Mouse (Mus musculus): ENCODE measurements at regions not wholly inside any gene's neighbourhood (a gene's known extent, or its start where the extent isn't known, plus 50 kb on each side); places are given as distances from the start of the nearest gene placed in this dataset.
A peak's percentile ranks its signal among the peaks of the same experiment; 100 is the strongest.

DNA sequence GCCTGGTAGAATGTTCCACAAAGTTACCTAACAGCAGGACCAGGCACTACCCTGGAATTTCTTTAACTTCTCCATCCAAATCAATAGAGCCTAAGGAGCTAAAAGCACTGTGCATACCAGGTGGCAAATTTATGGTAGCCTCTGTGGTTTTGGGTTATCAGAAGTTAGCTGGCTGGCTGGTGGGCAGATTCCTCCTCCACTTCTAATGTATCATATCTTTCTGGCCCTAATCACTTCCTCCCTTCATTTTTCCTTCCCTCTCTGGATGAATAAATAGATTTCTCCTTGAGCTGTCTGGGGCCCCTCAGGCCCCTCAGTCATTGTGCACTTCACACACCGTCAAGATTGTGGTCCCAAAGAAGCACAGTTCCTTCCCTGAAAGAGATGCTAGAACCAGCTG lies 212.7 kb downstream of the Mex3b start:
- no peaks in the 10 kb centered on the region for H3K9me3 ChIP-seq
- H3K27me3 ChIP-seq (replicated peaks), result no peaks in the 10 kb centered on the region
- H3K36me3 ChIP-seq, result no peaks in the 10 kb centered on the region
- ATAC-seq (ENCODE audit: extremely low read depth, insufficient number of reproducible peaks, low FRiP score, low TSS enrichment), result no peak
- 31% methylated on average over 1 of the region's 1 CpGs for WGBS
- H3K4me2 ChIP-seq, result no peak overlapping the region
- H3K4me1 ChIP-seq, result peaks cover 19% of the 10 kb centered on the region
- H3K27ac ChIP-seq (replicated peaks), result no peak overlapping the region
- no peak overlapping the region for H3K9ac ChIP-seq
- H3K4me3 ChIP-seq, result no peak overlapping the region

DNA sequence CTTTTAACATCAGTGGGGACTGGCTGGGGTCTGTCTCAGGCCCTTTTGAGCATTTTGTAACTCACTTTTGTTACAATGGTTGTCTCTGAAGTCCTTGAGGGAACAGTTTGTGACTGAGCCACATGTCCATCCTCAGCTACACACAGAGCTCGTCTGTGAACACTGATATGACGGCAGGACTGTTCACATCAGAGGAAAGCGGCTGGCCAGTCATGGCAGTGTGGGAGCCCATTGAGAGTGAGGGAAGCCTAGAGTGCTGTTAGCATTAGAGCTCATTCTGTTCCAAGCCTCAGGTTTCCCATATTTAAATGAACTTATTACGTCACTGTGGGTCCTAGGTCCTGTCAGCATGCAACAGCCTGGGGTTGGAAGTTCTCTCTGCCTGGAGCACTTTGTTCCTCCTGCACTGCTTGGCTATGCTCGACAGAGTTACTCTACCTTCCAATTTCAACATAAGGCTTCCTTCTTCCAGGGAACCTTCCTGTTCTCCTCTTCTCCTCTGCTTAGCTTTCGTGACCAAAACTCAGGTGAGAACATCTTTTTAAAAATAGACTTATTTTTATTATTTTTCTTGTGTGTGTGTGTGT lies 217.5 kb downstream of the Mex3b start:
- peaks cover 14% of the 10 kb centered on the region for H3K4me1 ChIP-seq
- no peaks in the 10 kb centered on the region for H3K9me3 ChIP-seq
- WGBS, result 60% methylated on average over 6 of the region's 6 CpGs
- no peaks in the 10 kb centered on the region for H3K36me3 ChIP-seq
- no peak overlapping the region for H3K9ac ChIP-seq
- ATAC-seq (ENCODE audit: extremely low read depth, insufficient number of reproducible peaks, low FRiP score, low TSS enrichment), result no peak
- no peak overlapping the region for H3K4me3 ChIP-seq
- H3K27me3 ChIP-seq (replicated peaks), result no peaks in the 10 kb centered on the region
- no peak overlapping the region for H3K4me2 ChIP-seq
- no peak overlapping the region for H3K27ac ChIP-seq (replicated peaks)

DNA sequence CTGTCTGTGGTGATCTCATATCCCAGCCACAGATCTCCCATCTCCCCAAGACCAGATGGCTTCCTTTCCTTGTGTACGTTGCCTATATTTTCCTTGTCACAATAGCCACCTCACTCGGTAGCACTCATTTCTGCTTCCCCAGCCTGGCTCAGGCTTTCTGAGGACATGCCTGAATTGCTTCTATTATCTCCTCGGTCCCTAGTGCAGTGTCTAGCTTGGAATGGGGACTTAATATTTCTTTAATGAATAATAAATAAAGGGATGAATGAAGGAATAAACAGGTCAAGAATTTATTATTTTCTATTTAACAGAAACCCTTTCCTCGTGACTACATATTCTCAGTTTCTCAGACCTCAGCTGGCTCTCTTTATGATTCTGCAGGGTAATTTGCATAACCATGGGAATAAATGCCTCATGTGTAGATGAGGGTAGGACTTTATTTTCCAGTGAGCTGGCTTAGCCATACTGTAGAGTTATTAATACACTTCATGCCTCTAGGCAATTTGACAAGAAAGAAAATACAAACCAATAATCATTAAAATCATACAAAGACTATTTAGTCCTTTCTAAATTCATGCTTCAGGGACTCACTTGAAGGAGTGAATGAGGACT lies 218.5 kb downstream of the Mex3b start:
- H3K27me3 ChIP-seq (replicated peaks), result no peaks in the 10 kb centered on the region
- H3K4me3 ChIP-seq, result no peak overlapping the region
- WGBS, result 76% methylated on average over 4 of the region's 4 CpGs
- H3K9me3 ChIP-seq, result no peaks in the 10 kb centered on the region
- H3K27ac ChIP-seq (replicated peaks), result no peak overlapping the region
- no peak for ATAC-seq (ENCODE audit: extremely low read depth, insufficient number of reproducible peaks, low FRiP score, low TSS enrichment)
- no peak overlapping the region for H3K4me2 ChIP-seq
- no peak overlapping the region for H3K9ac ChIP-seq
- peaks cover 13% of the 10 kb centered on the region for H3K4me1 ChIP-seq
- H3K36me3 ChIP-seq, result no peaks in the 10 kb centered on the region

DNA sequence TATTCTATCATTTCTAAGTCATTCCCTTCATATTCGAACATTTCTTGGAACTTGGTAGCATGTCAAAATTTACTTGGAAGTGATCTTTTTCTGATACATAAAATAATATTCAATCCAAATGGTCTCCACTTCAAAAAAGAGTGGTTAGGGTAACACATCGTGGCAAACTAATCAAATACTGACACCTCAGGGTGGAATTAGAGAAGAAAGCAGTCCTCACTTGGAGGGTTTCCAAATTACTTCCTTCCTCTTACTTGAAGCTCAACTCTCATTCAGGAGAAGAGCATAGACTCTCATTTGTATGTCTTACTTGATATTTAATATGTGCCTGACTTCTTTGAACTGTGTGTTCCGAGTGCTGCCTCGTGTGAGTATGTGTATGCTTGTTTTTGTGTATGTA lies 220.3 kb downstream of the Mex3b start:
- H3K27ac ChIP-seq (replicated peaks), result no peak overlapping the region
- no peak for ATAC-seq (ENCODE audit: extremely low read depth, insufficient number of reproducible peaks, low FRiP score, low TSS enrichment)
- no peak overlapping the region for H3K9ac ChIP-seq

DNA sequence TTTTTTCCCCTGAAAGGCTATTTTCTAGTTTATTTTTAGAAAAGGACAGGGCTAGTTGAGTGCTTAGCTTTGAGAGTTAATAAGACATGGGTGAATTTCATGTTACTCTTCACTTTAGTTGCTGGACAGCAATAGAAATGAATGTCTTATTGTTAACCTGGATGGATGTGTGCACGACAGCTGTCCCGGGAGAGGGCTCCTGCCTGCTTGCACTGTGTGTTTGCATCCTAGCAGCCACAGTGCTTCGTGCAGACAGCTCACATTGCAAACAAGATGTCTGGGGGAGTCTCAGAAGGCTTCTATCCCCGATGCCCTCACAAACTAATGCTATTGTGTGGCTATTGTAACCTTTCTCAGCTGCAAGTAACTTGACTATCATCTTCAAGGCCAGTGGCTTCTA lies 221.0 kb downstream of the Mex3b start:
- Histone ChIP-seq H3K9ac (no peak overlapping the region), H3K9me3 (no peaks in the 10 kb centered on the region), H3K27ac (replicated peaks) (no peak overlapping the region), H3K36me3 (no peaks in the 10 kb centered on the region), H3K4me1 (peaks cover 13% of the 10 kb centered on the region), H3K27me3 (replicated peaks) (no peaks in the 10 kb centered on the region), H3K4me2 (no peak overlapping the region), H3K4me3 (no peak overlapping the region)
- no peak for ATAC-seq (ENCODE audit: extremely low read depth, insufficient number of reproducible peaks, low FRiP score, low TSS enrichment)
- WGBS, result 53% methylated on average over 4 of the region's 4 CpGs

More for the DNA sequence above, 220.3 kb downstream of the Mex3b start:
- no peaks in the 10 kb centered on the region for H3K9me3 ChIP-seq
- peaks cover 13% of the 10 kb centered on the region for H3K4me1 ChIP-seq
- H3K36me3 ChIP-seq, result no peaks in the 10 kb centered on the region
- H3K4me3 ChIP-seq, result no peak overlapping the region
- WGBS, result 65% methylated on average over 4 of the region's 4 CpGs
- H3K27me3 ChIP-seq (replicated peaks), result no peaks in the 10 kb centered on the region
- H3K4me2 ChIP-seq, result no peak overlapping the region

DNA sequence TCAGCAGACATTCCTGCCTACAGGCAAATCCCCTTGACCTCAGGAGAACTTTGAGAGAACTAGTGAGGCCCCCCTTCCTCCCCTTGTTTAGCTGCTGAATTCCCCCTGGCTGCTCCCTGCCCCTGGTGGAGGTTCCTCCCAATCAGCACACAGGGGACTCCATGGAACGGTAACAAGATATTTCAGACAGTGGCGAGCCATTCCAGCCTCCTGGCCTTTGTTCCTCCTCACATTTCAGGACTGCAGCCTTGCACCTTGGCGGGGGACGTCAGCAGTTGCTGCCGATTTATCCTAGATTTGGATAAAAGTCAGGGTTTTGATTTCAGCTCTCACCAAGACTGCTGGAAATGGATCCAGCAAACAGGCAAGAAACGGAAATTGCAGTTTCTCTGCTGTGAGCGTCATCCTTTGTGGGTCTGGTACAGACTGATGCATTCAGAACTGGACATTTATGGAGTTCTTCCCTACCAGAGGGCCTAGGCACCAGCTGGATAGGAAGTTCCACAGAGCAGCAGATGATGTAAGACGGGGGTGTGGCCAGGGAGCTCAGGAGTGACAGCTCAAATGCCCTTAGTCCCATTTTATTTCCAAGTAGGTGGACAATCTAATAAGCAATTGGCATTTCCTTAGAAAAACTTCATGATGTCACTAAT lies 222.3 kb downstream of the Mex3b start:
- Histone ChIP-seq H3K4me2 (peak overlapping the region; percentile 29), H3K9me3 (no peaks in the 10 kb centered on the region), H3K4me3 (no peak overlapping the region; the same call in 1 of the 2 replicates), H3K27ac (replicated peaks) (no peak overlapping the region), H3K9ac (peak overlapping the region; percentile 62), H3K36me3 (no peaks in the 10 kb centered on the region), H3K27me3 (replicated peaks) (no peaks in the 10 kb centered on the region), H3K4me1 (peaks cover 13% of the 10 kb centered on the region)
- WGBS, result 27% methylated on average over 8 of the region's 8 CpGs
- no peak for ATAC-seq (ENCODE audit: extremely low read depth, insufficient number of reproducible peaks, low FRiP score, low TSS enrichment)

DNA sequence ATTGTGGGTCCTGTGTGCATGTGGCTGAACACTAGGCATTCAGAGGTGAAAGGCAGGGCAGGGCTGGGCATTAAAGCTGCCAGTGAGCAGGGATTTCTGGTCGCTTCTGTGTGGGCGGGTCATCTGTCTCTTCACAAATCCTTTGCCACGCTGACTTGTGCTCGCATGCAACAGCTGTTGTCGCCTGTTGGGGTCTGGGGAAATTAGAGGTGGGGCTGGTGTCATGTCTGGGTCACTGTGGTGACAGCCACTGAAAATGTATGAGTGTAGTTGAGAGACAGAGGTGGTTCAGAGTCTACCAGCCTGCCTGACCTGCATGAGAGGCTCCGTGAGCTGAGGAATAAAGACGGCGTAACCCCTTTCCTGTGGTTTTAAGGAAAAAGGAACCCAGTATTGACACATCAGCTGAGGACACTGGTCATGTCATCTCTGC lies 226.8 kb downstream of the Mex3b start:
- Histone ChIP-seq H3K27me3 (replicated peaks) (no peaks in the 10 kb centered on the region), H3K9me3 (no peaks in the 10 kb centered on the region), H3K4me3 (no peak overlapping the region), H3K4me1 (peaks cover 10% of the 10 kb centered on the region), H3K4me2 (no peak overlapping the region), H3K36me3 (no peaks in the 10 kb centered on the region), H3K27ac (replicated peaks) (no peak overlapping the region), H3K9ac (no peak overlapping the region)
- WGBS, result 26% methylated on average over 8 of the region's 8 CpGs
- ATAC-seq (ENCODE audit: extremely low read depth, insufficient number of reproducible peaks, low FRiP score, low TSS enrichment), result no peak

DNA sequence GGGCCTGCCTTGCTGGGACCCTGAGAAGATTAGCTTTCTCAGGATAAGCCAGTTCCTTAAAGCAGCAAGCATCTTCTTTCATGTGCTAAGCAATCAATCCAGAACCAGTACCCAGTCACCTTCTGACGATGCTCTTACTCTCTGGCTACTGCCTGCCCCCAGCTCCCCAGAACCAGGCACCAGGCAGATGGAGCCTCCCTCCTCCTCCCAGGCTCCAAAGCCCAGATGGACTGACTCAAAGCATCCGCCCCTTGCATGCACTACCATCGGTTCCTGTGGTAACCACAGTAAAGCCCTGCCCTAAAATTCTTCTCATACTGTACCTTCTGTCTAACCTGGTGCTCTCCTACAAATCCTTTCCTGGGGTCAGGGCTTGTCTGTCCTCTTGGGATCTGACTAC lies 227.8 kb downstream of the Mex3b start:
- no peak overlapping the region for H3K9ac ChIP-seq
- 58% methylated on average over 3 of the region's 3 CpGs for WGBS
- no peaks in the 10 kb centered on the region for H3K9me3 ChIP-seq
- no peaks in the 10 kb centered on the region for H3K27me3 ChIP-seq (replicated peaks)
- H3K36me3 ChIP-seq, result no peaks in the 10 kb centered on the region
- H3K4me2 ChIP-seq, result no peak overlapping the region
- no peak for ATAC-seq (ENCODE audit: extremely low read depth, insufficient number of reproducible peaks, low FRiP score, low TSS enrichment)
- no peak overlapping the region for H3K27ac ChIP-seq (replicated peaks)
- peaks cover under 1% of the 10 kb centered on the region; the same call in 1 of the 2 replicates for H3K4me1 ChIP-seq
- H3K4me3 ChIP-seq, result no peak overlapping the region

DNA sequence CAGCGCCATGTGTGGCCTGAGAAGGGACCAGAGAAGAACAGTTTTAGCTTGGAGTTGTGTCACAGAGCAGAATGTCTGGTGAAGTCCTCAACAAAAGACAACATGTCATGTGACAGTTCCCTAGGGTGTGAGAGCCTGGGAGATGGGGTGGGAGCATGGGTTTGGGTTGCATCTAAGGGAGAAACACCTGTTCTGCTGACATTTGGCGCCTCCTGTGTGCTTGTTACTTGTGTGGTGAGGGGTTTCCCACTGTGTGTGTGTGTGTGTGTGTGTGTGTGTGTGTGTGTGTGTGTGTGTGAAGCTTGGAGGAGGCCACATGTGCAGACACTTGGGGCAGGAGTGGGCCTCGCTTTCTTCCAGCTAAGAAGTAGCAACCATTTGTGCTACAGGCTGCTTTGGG lies 228.5 kb downstream of the Mex3b start:
- no peak overlapping the region for H3K4me2 ChIP-seq
- 79% methylated on average over 3 of the region's 3 CpGs for WGBS
- H3K27me3 ChIP-seq (replicated peaks), result no peaks in the 10 kb centered on the region
- H3K9me3 ChIP-seq, result no peaks in the 10 kb centered on the region
- no peak overlapping the region for H3K27ac ChIP-seq (replicated peaks)
- H3K9ac ChIP-seq, result no peak overlapping the region
- ATAC-seq (ENCODE audit: extremely low read depth, insufficient number of reproducible peaks, low FRiP score, low TSS enrichment), result no peak
- H3K4me1 ChIP-seq, result no peaks in the 10 kb centered on the region
- H3K36me3 ChIP-seq, result no peaks in the 10 kb centered on the region
- no peak overlapping the region for H3K4me3 ChIP-seq

DNA sequence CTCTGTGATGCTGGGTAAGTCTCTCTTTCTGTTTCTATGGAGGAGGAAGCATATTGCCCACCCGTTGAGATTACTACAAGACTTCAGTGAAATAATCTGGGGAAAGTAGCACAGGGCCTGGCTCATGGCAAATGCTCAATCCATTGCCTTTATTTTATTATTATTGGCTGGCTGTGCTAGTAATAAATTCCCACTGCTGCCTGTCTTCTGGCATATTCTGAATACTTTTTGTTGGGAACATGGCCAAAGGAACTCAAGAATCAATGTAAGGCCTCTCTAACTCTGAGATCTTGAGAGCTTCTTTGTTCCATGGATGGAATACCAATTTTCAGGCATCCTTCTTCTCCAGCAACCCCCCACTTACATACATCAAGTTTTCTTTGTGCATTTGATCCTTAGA lies 237.3 kb downstream of the Mex3b start:
- Histone ChIP-seq H3K27me3 (replicated peaks) (no peaks in the 10 kb centered on the region), H3K4me1 (no peaks in the 10 kb centered on the region), H3K9ac (no peak overlapping the region), H3K4me2 (no peak overlapping the region), H3K36me3 (no peaks in the 10 kb centered on the region), H3K9me3 (no peaks in the 10 kb centered on the region), H3K27ac (replicated peaks) (no peak overlapping the region), H3K4me3 (no peak overlapping the region)
- WGBS, result 77% methylated on average over 1 of the region's 1 CpGs
- ATAC-seq (ENCODE audit: extremely low read depth, insufficient number of reproducible peaks, low FRiP score, low TSS enrichment), result no peak

DNA sequence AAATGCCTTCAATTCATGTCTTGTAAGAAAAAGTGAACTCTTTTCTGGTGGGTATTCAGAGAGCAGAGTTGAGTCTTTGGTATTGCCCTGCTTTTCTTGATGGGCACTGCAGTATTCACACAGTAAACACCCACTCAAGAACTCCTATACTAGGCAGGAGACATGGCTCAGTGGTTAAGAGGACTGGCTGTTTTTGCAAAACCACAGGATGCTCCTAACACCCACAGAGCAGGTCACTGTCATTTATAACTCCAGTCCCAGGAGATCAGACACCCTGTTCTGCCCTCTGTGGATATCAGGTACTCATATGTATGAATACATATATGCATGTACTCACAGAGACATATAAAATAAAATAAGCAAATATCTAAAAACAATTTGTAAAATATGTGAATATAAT lies 238.5 kb downstream of the Mex3b start:
- H3K4me1 ChIP-seq, result no peaks in the 10 kb centered on the region
- no peaks in the 10 kb centered on the region for H3K9me3 ChIP-seq
- H3K4me3 ChIP-seq, result no peak overlapping the region
- H3K27ac ChIP-seq (replicated peaks), result no peak overlapping the region
- no peak for ATAC-seq (ENCODE audit: extremely low read depth, insufficient number of reproducible peaks, low FRiP score, low TSS enrichment)
- H3K27me3 ChIP-seq (replicated peaks), result no peaks in the 10 kb centered on the region
- no peak overlapping the region for H3K9ac ChIP-seq
- no peaks in the 10 kb centered on the region for H3K36me3 ChIP-seq
- H3K4me2 ChIP-seq, result no peak overlapping the region

Data from heart, embryonic 13.5 days (tissue).